Mouse (Mus musculus) heart, adult 2 months (tissue): Measurements from ENCODE around the gene Cmah. TPM values are rescaled to one million over a fixed set of nuclear protein-coding genes. Genes with fewer than 3 reads are reported as not detected.
"Not testable (repeated sequence)": the region's sequence is repeated elsewhere in the genome, so short reads cannot be mapped to it uniquely, and the experiment has no call there.

ENCODE experiments used
- DNase-seq, 2 experiments: peaks; one replicate each; pipeline ENCODE4 v3.0.0; 2021
- H3K27ac ChIP-seq: fragments of 200-600 bp; 2 replicates; pipeline ENCODE4 v1.8.1; 2022
- H3K27me3 ChIP-seq: fragments of 200-500 bp; 2 replicates; pipeline ENCODE4 v1.6.1; 2012; ENCODE audit warnings: mild to moderate bottlenecking, low read length, inconsistent platforms, mixed read lengths; ENCODE audit not compliant: control insufficient read depth, insufficient read depth
- H3K36me3 ChIP-seq: fragments of 200-500 bp; 2 replicates; pipeline ENCODE4 v1.6.1; 2012; ENCODE audit warnings: low read length, inconsistent platforms; ENCODE audit not compliant: control insufficient read depth, insufficient read depth
- H3K4me1 ChIP-seq: fragments of 200-500 bp; 2 replicates; pipeline ENCODE4 v1.6.1; 2011; ENCODE audit warnings: low read length; ENCODE audit not compliant: control insufficient read depth, insufficient read depth
- H3K4me3 ChIP-seq: fragments of 200-600 bp; 2 replicates; pipeline ENCODE4 v1.8.1; 2022
- H3K79me2 ChIP-seq: fragments of 200-500 bp; replicated peaks from 2 replicates; pipeline ENCODE4 v1.6.1; 2012; ENCODE audit warnings: mild to moderate bottlenecking, inconsistent platforms, low read length, moderate library complexity, mixed read lengths; ENCODE audit not compliant: control insufficient read depth, insufficient read depth
- H3K9ac ChIP-seq: fragments of 200-500 bp; 2 replicates; pipeline ENCODE4 v1.6.1; 2012; ENCODE audit warnings: low read depth, mild to moderate bottlenecking, control low read depth, inconsistent platforms, low read length, mixed read lengths
- CTCF ChIP-seq: fragments of 200-600 bp; IDR thresholded peaks from 2 replicates; pipeline ENCODE4 v1.8.1; 2022; ENCODE audit warnings: antibody characterized with exemption, mild to moderate bottlenecking, moderate library complexity
- EP300 ChIP-seq: fragments of 200-500 bp; IDR thresholded peaks from 2 replicates; pipeline ENCODE4 v1.6.1; 2011; ENCODE audit warnings: low read depth, low read length, control low read depth; ENCODE audit not compliant: insufficient read depth
- POLR2A ChIP-seq: fragments of 200-500 bp; IDR thresholded peaks from 2 replicates; pipeline ENCODE4 v1.6.1; 2011; ENCODE audit warnings: mild to moderate bottlenecking, low read depth, low read length, control low read depth; ENCODE audit not compliant: insufficient read depth
- WGBS: fragments of 180-500 bp; shearing (Covaris S2); methylation state at CpG from one replicate; pipeline ENCODE4 v1.1.7; 2018; 5-methylcytosine and 5-hydroxymethylcytosine counted together
- intact Hi-C: fragments of 180-260 bp; cut with DNase I; formaldehyde crosslinking; loops from one replicate; pipeline ENCODE4 v1.15.1; 2025
- polyA plus RNA-seq: library from polyadenylated mRNA; depleted of rRNA; stranded (reverse); fragments of >200 nt; gene quantifications from 2 replicates; pipeline ENCODE4 v1.2.3, GENCODE M21; 2012
- total RNA-seq, 2 experiments: library from RNA; stranded (reverse); gene quantifications; 2 replicates each; pipeline ENCODE4 v1.2.3; 2021

Gene Cmah
- total and polyA plus RNA-seq, 3 experiments: 0.84 to 4.0 (median 2.7) TPM

- peak in 1 of 2 experiments; percentile 34 for DNase-seq
- Histone ChIP-seq H3K27ac (peak overlapping the region; percentile 2; the same call in 1 of the 2 replicates), H3K4me1 (no peaks in the 10 kb centered on the region), H3K79me2 (no peaks in the 10 kb centered on the region), H3K27me3 (no peaks in the 10 kb centered on the region), H3K9ac (no peak overlapping the region), H3K36me3 (no peaks in the 10 kb centered on the region), H3K4me3 (no peak overlapping the region)
- TF ChIP-seq CTCF (no peak), EP300 (no peak), POLR2A (no peak)
- 67% methylated on average over 4 of the region's 4 CpGs for WGBS
- intact Hi-C loops: no loop called here
These were observed 68.6 kb downstream of the Cmah start for GRCm38 (mm10) chr13:24395815-24396214.

GRCm38 (mm10) chr13:24397181-24397580 is 70.0 kb downstream of the Cmah start:
- DNase-seq: no peak
- H3K27ac ChIP-seq: no peak overlapping the region
- H3K9ac ChIP-seq: no peak overlapping the region
- H3K4me1 ChIP-seq: no peaks in the 10 kb centered on the region
- no peak overlapping the region for H3K4me3 ChIP-seq
- no peaks in the 10 kb centered on the region for H3K27me3 ChIP-seq
- 85% methylated on average over 3 of the region's 3 CpGs for WGBS
- H3K79me2 ChIP-seq: no peaks in the 10 kb centered on the region
- TF ChIP-seq POLR2A: no peak
- no peak for TF ChIP-seq CTCF
- no peak for TF ChIP-seq EP300
- intact Hi-C loops: no loop called here
- H3K36me3 ChIP-seq: no peaks in the 10 kb centered on the region

GRCm38 (mm10) chr13:24398488-24398887 is 71.3 kb downstream of the Cmah start:
- 77% methylated on average over 3 of the region's 3 CpGs for WGBS
- Histone ChIP-seq H3K27me3 (no peaks in the 10 kb centered on the region), H3K9ac (no peak overlapping the region), H3K79me2 (no peaks in the 10 kb centered on the region), H3K27ac (no peak overlapping the region), H3K4me1 (no peaks in the 10 kb centered on the region), H3K4me3 (no peak overlapping the region), H3K36me3 (no peaks in the 10 kb centered on the region)
- no peak for DNase-seq
- TF ChIP-seq EP300: no peak
- intact Hi-C loops: no loop called here

- intact Hi-C loops, H3K79me2 ChIP-seq, H3K36me3 ChIP-seq, H3K4me3 ChIP-seq, H3K4me1 ChIP-seq, H3K27me3 ChIP-seq, H3K27ac ChIP-seq, H3K9ac ChIP-seq: not testable (repeated sequence)
- WGBS: 32% methylated on average over 11 of the region's 11 CpGs
- DNase-seq: peak in 1 of 2 experiments; percentile 18
These were observed 74.6 kb downstream of the Cmah start for GRCm38 (mm10) chr13:24401821-24402220.

- H3K36me3 ChIP-seq: no peaks in the 10 kb centered on the region
- no peak overlapping the region for H3K4me3 ChIP-seq
- DNase-seq: no peak
- no peaks in the 10 kb centered on the region for H3K79me2 ChIP-seq
- no peaks in the 10 kb centered on the region for H3K4me1 ChIP-seq
- intact Hi-C loops: no loop called here
- H3K9ac ChIP-seq: no peak overlapping the region
- no peaks in the 10 kb centered on the region for H3K27me3 ChIP-seq
- no peak overlapping the region for H3K27ac ChIP-seq
- TF ChIP-seq POLR2A (no peak), EP300 (no peak), CTCF (no peak)
These were observed 75.8 kb downstream of the Cmah start for GRCm38 (mm10) chr13:24403054-24403453.

- no peak overlapping the region for H3K27ac ChIP-seq
- TF ChIP-seq POLR2A: no peak
- H3K79me2 ChIP-seq: no peaks in the 10 kb centered on the region
- DNase-seq: no peak
- intact Hi-C loops: no loop called here
- H3K27me3 ChIP-seq: no peaks in the 10 kb centered on the region
- 61% methylated on average over 2 of the region's 2 CpGs for WGBS
- H3K36me3 ChIP-seq: no peaks in the 10 kb centered on the region
- H3K9ac ChIP-seq: no peak overlapping the region
- H3K4me3 ChIP-seq: no peak overlapping the region
- H3K4me1 ChIP-seq: no peaks in the 10 kb centered on the region
These were observed 79.6 kb downstream of the Cmah start for GRCm38 (mm10) chr13:24406847-24407246.
